Mouse (Mus musculus): ENCODE measurements around the gene Tmem120b.

DNA sequence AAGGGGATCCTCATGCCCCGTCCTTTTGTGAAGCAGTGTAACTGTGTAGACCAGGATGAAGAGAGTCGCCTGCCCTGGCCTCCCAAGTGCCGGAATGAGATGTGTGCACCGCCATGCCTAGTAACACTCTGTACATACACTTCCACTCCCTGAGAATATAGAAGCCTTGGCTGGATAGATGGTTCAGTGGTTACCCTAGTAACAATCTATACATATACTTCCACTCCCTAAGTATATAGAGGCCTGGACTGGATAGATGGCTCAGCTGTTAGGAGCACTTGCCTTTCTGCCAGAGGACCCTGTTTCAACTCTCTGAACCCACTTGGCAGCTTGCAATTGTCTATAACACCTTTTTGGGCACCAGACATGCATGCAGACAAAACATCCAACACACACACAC is 33.1 kb upstream of the Tmem120b start:
- no peak for TF ChIP-seq POLR2A (IDR thresholded peaks at IDR 0.05; ENCODE audit: low read depth, low read length)
- TF ChIP-seq CTCF (conservative IDR thresholded peaks at IDR 0.05; ENCODE audit: insufficient read depth, insufficient read length, low read depth, low read length) = no peak
